Mouse (Mus musculus): Measurements from ENCODE around the gene Slc25a41. TPM values are rescaled to one million over a fixed set of nuclear protein-coding genes. Genes with fewer than 3 reads are reported as not detected.

Gene Slc25a41
- total and polyA plus RNA-seq, 2 experiments from 2014 or later, result not detected

- Histone ChIP-seq H3K9me3 (ENCODE audit: low read length) (no peaks in the 10 kb centered on the region), H3K4me3 (ENCODE audit: low read depth, low read length) (no peak overlapping the region)
- WGBS, result 11% methylated on average over 8 of the region's 8 CpGs
These were observed 21.6 kb upstream of the Slc25a41 start for GRCm38 (mm10) chr17:57063031-57063430.

GRCm38 (mm10) chr17:57062548-57062947 lies 21.1 kb upstream of the Slc25a41 start:
- 1% methylated on average over 21 of the region's 22 CpGs for WGBS
- DNase-seq (ENCODE audit: low spot score) (no peak), ATAC-seq (ENCODE audit: low FRiP score) (no peak)
- H3K27ac ChIP-seq (ENCODE audit: low read depth, low read length), result no peak overlapping the region
- H3K27me3 ChIP-seq (ENCODE audit: insufficient read depth, low read length), result peaks cover 13% of the 10 kb centered on the region
- H3K9me3 ChIP-seq (ENCODE audit: low read length), result no peaks in the 10 kb centered on the region
- H3K9ac ChIP-seq (replicated peaks; ENCODE audit: low read length, poor library complexity, severe bottlenecking), result no peak overlapping the region
- no peaks in the 10 kb centered on the region for H3K36me3 ChIP-seq (ENCODE audit: insufficient read depth, low read length)
- peak overlapping the region; percentile 36 for H3K4me3 ChIP-seq (ENCODE audit: low read depth, low read length)
- peak overlapping the region; percentile 59 for H3K4me2 ChIP-seq (ENCODE audit: low read depth, low read length, poor library complexity, severe bottlenecking)
- no peak for TF ChIP-seq CTCF (IDR thresholded peaks at IDR 0.05)
- peaks cover 4% of the 10 kb centered on the region; the same call in 1 of the 2 replicates for H3K4me1 ChIP-seq (ENCODE audit: insufficient read depth, low read length)

More at GRCm38 (mm10) chr17:57063031-57063430, 21.6 kb upstream of the Slc25a41 start:
- H3K27ac ChIP-seq (ENCODE audit: low read depth, low read length), result no peak overlapping the region
- no peak overlapping the region for H3K4me2 ChIP-seq (ENCODE audit: low read depth, low read length, poor library complexity, severe bottlenecking)
- TF ChIP-seq CTCF (IDR thresholded peaks at IDR 0.05), result no peak
- ATAC-seq (ENCODE audit: low FRiP score), result no peak
- H3K36me3 ChIP-seq (ENCODE audit: insufficient read depth, low read length), result no peaks in the 10 kb centered on the region
- no peak overlapping the region for H3K9ac ChIP-seq (replicated peaks; ENCODE audit: low read length, poor library complexity, severe bottlenecking)
- H3K4me1 ChIP-seq (ENCODE audit: insufficient read depth, low read length), result peaks cover 4% of the 10 kb centered on the region; the same call in 1 of the 2 replicates
- DNase-seq (ENCODE audit: low spot score), result no peak
- peaks cover 13% of the 10 kb centered on the region for H3K27me3 ChIP-seq (ENCODE audit: insufficient read depth, low read length)

- Histone ChIP-seq H3K4me1 (ENCODE audit: insufficient read depth, low read length) (peaks cover 4% of the 10 kb centered on the region; the same call in 1 of the 2 replicates), H3K27me3 (ENCODE audit: insufficient read depth, low read length) (peaks cover 13% of the 10 kb centered on the region), H3K4me2 (ENCODE audit: low read depth, low read length, poor library complexity, severe bottlenecking) (peak overlapping the region; percentile 59), H3K27ac (ENCODE audit: low read depth, low read length) (no peak overlapping the region), H3K4me3 (ENCODE audit: low read depth, low read length) (peak overlapping the region; percentile 36), H3K9me3 (ENCODE audit: low read length) (no peaks in the 10 kb centered on the region), H3K9ac (replicated peaks; ENCODE audit: low read length, poor library complexity, severe bottlenecking) (no peak overlapping the region), H3K36me3 (ENCODE audit: insufficient read depth, low read length) (peaks cover 3% of the 10 kb centered on the region; the same call in 1 of the 2 replicates)
- TF ChIP-seq CTCF (IDR thresholded peaks at IDR 0.05), result no peak
- DNase-seq (ENCODE audit: low spot score), result no peak
- no peak for ATAC-seq (ENCODE audit: low FRiP score)
- under 1% methylated on average over 28 of the region's 39 CpGs for WGBS
These were observed 20.6 kb upstream of the Slc25a41 start for GRCm38 (mm10) chr17:57062011-57062521.

GRCm38 (mm10) chr17:57061069-57061468 lies 19.6 kb upstream of the Slc25a41 start:
- peaks cover 4% of the 10 kb centered on the region; the same call in 1 of the 2 replicates for H3K4me1 ChIP-seq (ENCODE audit: insufficient read depth, low read length)
- WGBS, result 43% methylated on average over 10 of the region's 10 CpGs

GRCm38 (mm10) chr17:57060231-57060801 lies 18.9 kb upstream of the Slc25a41 start:
- peaks cover 4% of the 10 kb centered on the region; the same call in 1 of the 2 replicates for H3K4me1 ChIP-seq (ENCODE audit: insufficient read depth, low read length)
- peaks cover 10% of the 10 kb centered on the region for H3K36me3 ChIP-seq (ENCODE audit: insufficient read depth, low read length)
- H3K4me2 ChIP-seq (ENCODE audit: low read depth, low read length, poor library complexity, severe bottlenecking), result peak overlapping the region; percentile 73
- H3K9me3 ChIP-seq (ENCODE audit: low read length), result no peaks in the 10 kb centered on the region
- peak; percentile 78 for TF ChIP-seq CTCF (IDR thresholded peaks at IDR 0.05)
- H3K4me3 ChIP-seq (ENCODE audit: low read depth, low read length), result peak overlapping the region; percentile 92
- H3K9ac ChIP-seq (replicated peaks; ENCODE audit: low read length, poor library complexity, severe bottlenecking), result peak overlapping the region; percentile 84
- DNase-seq (ENCODE audit: low spot score) (peak; percentile 98), ATAC-seq (ENCODE audit: low FRiP score) (peak; percentile 93)
- WGBS, result under 1% methylated on average over 44 of the region's 44 CpGs
- peaks cover 13% of the 10 kb centered on the region for H3K27me3 ChIP-seq (ENCODE audit: insufficient read depth, low read length)
- H3K27ac ChIP-seq (ENCODE audit: low read depth, low read length), result peak overlapping the region; percentile 79

More at GRCm38 (mm10) chr17:57061069-57061468, 19.6 kb upstream of the Slc25a41 start:
- Histone ChIP-seq H3K36me3 (ENCODE audit: insufficient read depth, low read length) (peaks cover 9% of the 10 kb centered on the region), H3K9me3 (ENCODE audit: low read length) (no peaks in the 10 kb centered on the region), H3K4me3 (ENCODE audit: low read depth, low read length) (peak overlapping the region; percentile 92), H3K27ac (ENCODE audit: low read depth, low read length) (no peak overlapping the region), H3K4me2 (ENCODE audit: low read depth, low read length, poor library complexity, severe bottlenecking) (peak overlapping the region; percentile 73), H3K27me3 (ENCODE audit: insufficient read depth, low read length) (peaks cover 13% of the 10 kb centered on the region), H3K9ac (replicated peaks; ENCODE audit: low read length, poor library complexity, severe bottlenecking) (peak overlapping the region; percentile 84)
- ATAC-seq (ENCODE audit: low FRiP score) (no peak), DNase-seq (ENCODE audit: low spot score) (no peak)
- TF ChIP-seq CTCF (IDR thresholded peaks at IDR 0.05), result no peak

GRCm38 (mm10) chr17:57059486-57059977 lies 18.1 kb upstream of the Slc25a41 start, which contains the start of gene Slc25a23:
Slc25a23 (minus strand) TSS chr17:57059863.
- ATAC-seq (ENCODE audit: low FRiP score) (peak; percentile 84), DNase-seq (ENCODE audit: low spot score) (peak; percentile 92)
- Histone ChIP-seq H3K9me3 (ENCODE audit: low read length) (no peaks in the 10 kb centered on the region), H3K4me2 (ENCODE audit: low read depth, low read length, poor library complexity, severe bottlenecking) (peak within 1 kb of the TSS; percentile 73), H3K27ac (ENCODE audit: low read depth, low read length) (peak within 1 kb of the TSS; percentile 79), H3K27me3 (ENCODE audit: insufficient read depth, low read length) (peaks cover 13% of the 10 kb centered on the region), H3K4me3 (ENCODE audit: low read depth, low read length) (peak within 1 kb of the TSS; percentile 92), H3K4me1 (ENCODE audit: insufficient read depth, low read length) (peaks cover 4% of the 10 kb centered on the region; the same call in 1 of the 2 replicates), H3K9ac (replicated peaks; ENCODE audit: low read length, poor library complexity, severe bottlenecking) (peak within 1 kb of the TSS; percentile 84), H3K36me3 (ENCODE audit: insufficient read depth, low read length) (peaks cover 15% of the 10 kb centered on the region)
- WGBS, result under 1% methylated on average over 32 of the region's 45 CpGs
- no peak for TF ChIP-seq CTCF (IDR thresholded peaks at IDR 0.05)

Measured in midbrain, postnatal 0 days (tissue).